Mouse (Mus musculus) heart, embryonic 10.5 days (tissue): ENCODE measurements around the gene Plg. TPM values are rescaled to one million over a fixed set of nuclear protein-coding genes. Genes with fewer than 3 reads are reported as not detected.

ENCODE experiments used
- polyA plus RNA-seq: library from polyadenylated mRNA; unstranded; fragments of >200 nt; fragmentation: Nextera tagmentation; extraction: Ambion mirVana; gene quantifications from 2 replicates; pipeline ENCODE4 v1.2.1, GENCODE M21; 2016

The Plg gene
- polyA plus RNA-seq, 1 experiment from 2014 or later: 19.7 TPM

Other genes starting within 250 kb of the Plg start
- 40.2 and 52.2 TPM in 2 replicates for gene Map3k4, start 59.8 kb upstream of the Plg start, polyA plus RNA-seq
- gene Slc22a3, start 129.1 kb downstream of the Plg start, polyA plus RNA-seq: 0.32 and 0.74 TPM in 2 replicates
- 0.09 TPM in 1 of 2 replicates, not detected in the other for gene Slc22a2, start 205.5 kb downstream of the Plg start, polyA plus RNA-seq